Mouse (Mus musculus) G1E-ER4 (cell line): ENCODE measurements around the gene Slc13a2. TPM values are rescaled to one million over a fixed set of nuclear protein-coding genes. Genes with fewer than 3 reads are reported as not detected.

Experiments used
- GATA1 ChIP-seq: IDR thresholded peaks from one replicate; pipeline ENCODE4 v1.8.0; 2012; ENCODE audit warnings: low read length, inconsistent platforms
- polyA plus RNA-seq: library from polyadenylated mRNA; stranded (reverse); fragments of >175 nt; gene quantifications from 2 replicates; pipeline ENCODE4 v1.2.3, GENCODE M21; 2012

Slc13a2 gene
- polyA plus RNA-seq, 1 experiment, result not detected

DNA sequence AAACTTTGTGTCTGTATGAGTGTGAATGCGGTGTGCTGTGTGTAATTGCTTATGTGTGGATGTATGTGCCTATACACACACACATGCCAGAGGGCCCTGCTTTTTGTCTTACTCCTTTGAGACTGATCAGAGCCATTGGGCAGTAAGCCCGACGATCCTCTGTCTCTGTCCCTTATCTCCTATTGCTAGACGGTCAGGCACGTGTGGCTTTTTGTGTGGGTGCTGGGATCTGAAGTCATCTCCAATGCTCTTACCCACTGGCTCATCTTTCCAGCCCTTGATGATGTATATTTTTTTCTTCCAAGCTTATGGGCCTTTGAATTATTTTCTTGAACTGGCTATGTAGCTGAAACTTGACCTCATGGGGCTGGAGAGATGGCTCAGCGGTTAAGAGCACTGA lies 67.1 kb downstream of the Slc13a2 start:
- TF ChIP-seq GATA1, result no peak

- no peak for TF ChIP-seq GATA1
Observed at GRCm38 (mm10) chr11:78353081-78353480, 68.9 kb downstream of the Slc13a2 start.

- TF ChIP-seq GATA1, result no peak
Observed at GRCm38 (mm10) chr11:78349441-78350358, 72.3 kb downstream of the Slc13a2 start.

DNA sequence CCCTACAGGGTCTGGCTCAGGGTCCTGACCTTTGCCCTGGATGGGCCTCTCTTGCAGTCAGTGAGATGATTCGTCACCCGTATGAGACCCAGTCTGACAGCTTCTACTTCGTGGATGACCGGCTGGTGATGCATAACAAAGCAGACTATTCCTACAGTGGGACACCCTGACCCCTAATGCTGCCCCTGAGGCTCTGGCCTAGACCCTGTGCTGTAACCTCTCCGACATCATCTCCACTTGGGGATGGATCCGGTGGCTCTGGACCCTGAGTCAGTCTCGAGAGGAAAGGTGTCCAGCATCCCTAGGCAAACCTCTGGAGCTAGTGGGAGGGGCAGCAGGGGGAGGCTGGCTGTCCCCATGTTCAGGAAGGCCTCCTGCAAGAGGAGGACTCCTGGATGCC lies 73.5 kb downstream of the Slc13a2 start:
- no peak for TF ChIP-seq GATA1

DNA sequence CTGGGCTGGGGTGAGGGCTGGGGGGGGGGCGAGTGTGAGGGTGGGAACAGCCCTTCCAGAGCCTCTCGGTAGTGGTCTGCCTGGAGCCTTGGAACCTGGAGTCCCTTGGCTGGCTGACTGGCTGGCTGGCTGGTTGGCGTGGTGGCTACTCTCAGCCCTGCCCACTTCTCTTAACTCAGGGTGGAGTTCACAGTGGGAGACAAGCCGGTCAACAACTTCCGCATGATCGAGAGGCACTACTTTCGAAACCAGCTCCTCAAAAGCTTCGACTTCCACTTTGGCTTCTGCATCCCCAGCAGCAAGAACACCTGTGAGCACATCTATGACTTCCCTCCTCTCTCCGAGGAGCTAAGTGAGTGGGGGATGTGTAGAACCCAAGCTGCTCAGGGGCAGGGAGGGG lies 74.1 kb downstream of the Slc13a2 start:
- no peak for TF ChIP-seq GATA1

Other genes starting within 250 kb of the Slc13a2 start
- 6.0 TPM in 2 replicates for gene Nek8, start 245.5 kb downstream of the Slc13a2 start, polyA plus RNA-seq
- gene Tlcd1, start 245.5 kb downstream of the Slc13a2 start, polyA plus RNA-seq, result 90.9 and 118 TPM in 2 replicates
- gene Rpl23a, start 238.6 kb downstream of the Slc13a2 start, polyA plus RNA-seq, result 345 and 1,761 TPM in 2 replicates
- 1.2 and 1.4 TPM in 2 replicates for gene Rab34, start 233.8 kb downstream of the Slc13a2 start, polyA plus RNA-seq
- gene Proca1, start 228.8 kb downstream of the Slc13a2 start, polyA plus RNA-seq, result not detected in 2 replicates
- gene Sdf2, start 176.5 kb downstream of the Slc13a2 start, polyA plus RNA-seq, result 2.5 and 8.6 TPM in 2 replicates
- 96.8 and 108 TPM in 2 replicates for gene Supt6, start 176.2 kb downstream of the Slc13a2 start, polyA plus RNA-seq
- 41.3 and 62.1 TPM in 2 replicates for gene 2610507B11Rik, start 160.5 kb downstream of the Slc13a2 start, polyA plus RNA-seq
- gene BC030499, start 131.4 kb downstream of the Slc13a2 start, polyA plus RNA-seq, result not detected in 2 replicates
- 28.8 and 67.9 TPM in 2 replicates for gene Spag5, start 120.7 kb downstream of the Slc13a2 start, polyA plus RNA-seq
- gene Aldoc, start 99.2 kb downstream of the Slc13a2 start, polyA plus RNA-seq, result 3.5 and 6.2 TPM in 2 replicates
- gene Pigs, start 93.8 kb downstream of the Slc13a2 start, polyA plus RNA-seq, result 50.2 and 84.3 TPM in 2 replicates
- gene Unc119, start 78.7 kb downstream of the Slc13a2 start, polyA plus RNA-seq, result 28.0 and 37.7 TPM in 2 replicates
- not detected in 2 replicates for gene Foxn1, start 35.7 kb downstream of the Slc13a2 start, polyA plus RNA-seq
- not detected in 2 replicates for gene Slc46a1, start 43.5 kb upstream of the Slc13a2 start, polyA plus RNA-seq
- 0.01 TPM in 1 of 2 replicates, not detected in the other for gene Sarm1, start 75.5 kb upstream of the Slc13a2 start, polyA plus RNA-seq
- not detected in 2 replicates for gene Vtn, start 76.9 kb upstream of the Slc13a2 start, polyA plus RNA-seq
- gene Sebox, start 81.2 kb upstream of the Slc13a2 start, polyA plus RNA-seq, result not detected in 2 replicates
- 16.3 and 20.5 TPM in 2 replicates for gene Tmem199, start 90.0 kb upstream of the Slc13a2 start, polyA plus RNA-seq
- gene Poldip2, start 90.0 kb upstream of the Slc13a2 start, polyA plus RNA-seq, result 70.4 and 86.4 TPM in 2 replicates
- gene Tnfaip1, start 114.1 kb upstream of the Slc13a2 start, polyA plus RNA-seq, result 4.2 and 5.2 TPM in 2 replicates
- gene Ift20, start 114.1 kb upstream of the Slc13a2 start, polyA plus RNA-seq, result 37.8 and 49.7 TPM in 2 replicates
- gene Tmem97, start 128.6 kb upstream of the Slc13a2 start, polyA plus RNA-seq, result 32.9 and 33.4 TPM in 2 replicates